Mouse (Mus musculus) left cerebral cortex, postnatal 14 days (tissue): ENCODE measurements around the gene Ifrd2. TPM values are rescaled to one million over a fixed set of nuclear protein-coding genes. Genes with fewer than 3 reads are reported as not detected.

Experiments used
- DNase-seq, 2 experiments: peaks; one replicate each; pipeline ENCODE4 v3.0.0; 2021 to 2022; ENCODE audit warnings: low spot score in 2 of 2, mixed read lengths in 1 of 2
- intact Hi-C: fragments of 180-260 bp; cut with DNase I; formaldehyde crosslinking; loops from one replicate; pipeline ENCODE4 v1.15.1; 2025
- total RNA-seq, 2 experiments: library from RNA; stranded (reverse); gene quantifications; 2 replicates each; pipeline ENCODE4 v1.2.3; 2021

The Ifrd2 gene
- total RNA-seq, 2 experiments from 2014 or later = 8.9 to 9.7 TPM

DNA sequence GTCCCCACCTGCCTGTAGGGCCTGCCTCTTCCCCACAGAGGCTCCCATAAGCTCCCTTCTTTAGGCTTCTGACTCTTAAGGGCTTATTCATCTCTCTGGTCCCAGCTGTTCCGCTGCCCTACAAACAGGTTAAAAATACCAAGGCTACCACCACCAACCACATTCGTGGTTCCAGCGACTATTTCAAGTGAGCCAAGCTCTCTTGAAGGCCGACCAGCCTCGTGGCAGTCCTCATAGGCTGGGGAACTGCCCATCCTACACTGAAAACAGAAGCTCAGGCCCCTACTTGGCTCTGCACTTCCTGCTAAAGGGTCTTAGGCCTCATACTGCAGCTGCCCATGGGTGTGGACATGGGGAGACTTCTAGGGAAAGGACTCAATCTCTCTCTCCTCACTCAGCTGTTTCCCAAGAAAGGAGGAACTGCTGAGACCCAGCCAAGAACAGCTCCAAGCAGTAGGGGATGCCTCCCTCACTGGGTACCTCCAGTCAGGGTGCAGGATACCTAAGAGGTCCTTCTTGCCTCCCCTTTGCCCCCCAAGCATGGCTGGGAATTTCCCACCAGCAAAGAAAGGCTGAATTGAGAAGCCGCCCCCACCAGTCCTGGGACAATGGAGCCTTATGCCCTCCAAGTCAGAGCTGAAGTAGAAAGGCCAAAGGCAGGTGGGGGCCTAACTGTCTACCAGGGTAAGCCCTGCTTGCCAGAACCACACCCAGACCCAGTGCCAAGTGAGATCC, 24.2 kb downstream of the Ifrd2 start:
- intact Hi-C loops = no loop called here
- DNase-seq = peak; percentile 41 to 65

DNA sequence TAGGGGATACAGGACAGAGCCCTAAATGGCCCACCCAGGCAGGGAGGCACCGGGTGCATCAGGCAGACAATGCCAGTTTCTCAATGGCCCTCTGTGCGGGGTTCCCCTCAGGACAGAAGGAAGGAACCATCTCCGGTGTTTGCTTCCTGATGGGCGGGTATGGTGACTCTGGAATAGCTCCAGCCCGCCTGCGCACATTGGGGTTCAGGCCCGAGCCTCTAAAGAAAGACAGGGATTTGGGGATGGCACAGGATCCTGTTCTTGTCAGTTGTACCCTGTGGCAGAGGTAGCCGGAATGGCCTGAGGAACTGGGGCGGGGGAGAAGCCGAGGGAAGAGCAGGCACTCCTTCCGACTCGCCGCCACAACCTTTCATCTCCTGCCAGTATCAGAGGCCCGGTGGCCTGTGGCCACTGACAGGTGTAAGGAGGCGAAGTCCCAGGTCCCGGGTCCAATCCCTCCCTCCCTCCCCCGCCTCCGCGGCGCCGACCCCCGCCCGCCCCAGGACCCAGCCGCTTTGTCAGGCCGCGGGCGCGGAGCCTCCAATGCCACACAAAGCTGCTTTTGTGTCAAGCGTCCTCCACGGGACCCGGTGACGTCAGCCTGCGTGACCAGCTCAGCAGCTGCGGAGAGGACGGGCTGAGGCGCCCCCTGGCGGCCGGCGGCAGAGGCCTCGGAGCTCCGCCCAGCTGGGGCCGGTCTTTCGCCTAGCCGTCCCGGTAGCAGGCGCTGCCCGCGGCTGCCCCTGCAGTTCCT, 24.9 kb downstream of the Ifrd2 start:
- intact Hi-C loops = no loop called here
- peak; percentile 98 to 99 for DNase-seq

DNA sequence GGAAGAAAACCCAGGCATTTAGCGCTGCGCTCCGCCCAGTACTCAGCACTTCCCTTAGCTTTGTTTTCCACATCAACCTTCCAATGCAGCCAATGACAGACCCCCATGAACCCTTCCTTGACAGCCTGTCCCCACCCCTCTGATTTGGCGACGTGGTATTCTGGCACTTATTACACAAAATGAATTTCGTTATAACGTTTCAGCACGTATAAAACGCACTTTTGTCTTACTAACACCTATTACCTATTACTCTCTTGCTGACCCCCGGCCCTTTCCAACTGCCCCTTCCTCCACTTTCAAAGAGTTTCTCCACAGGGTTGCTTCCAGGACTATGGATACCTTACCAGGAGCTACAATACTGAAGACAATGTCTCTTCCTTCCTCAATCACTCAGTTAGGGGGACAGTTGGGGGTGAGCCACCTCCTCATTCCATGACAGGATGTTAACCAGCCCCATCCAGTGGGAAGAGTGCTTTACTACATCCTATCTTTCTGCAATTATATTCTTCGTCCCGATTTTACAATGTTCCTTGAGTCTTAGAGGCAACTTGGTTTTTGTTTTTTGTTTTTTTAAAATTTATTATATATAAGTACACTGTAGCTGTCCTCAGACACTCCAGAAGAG, 25.6 kb downstream of the Ifrd2 start:
- DNase-seq = no peak
- intact Hi-C loops = no loop called here

DNA sequence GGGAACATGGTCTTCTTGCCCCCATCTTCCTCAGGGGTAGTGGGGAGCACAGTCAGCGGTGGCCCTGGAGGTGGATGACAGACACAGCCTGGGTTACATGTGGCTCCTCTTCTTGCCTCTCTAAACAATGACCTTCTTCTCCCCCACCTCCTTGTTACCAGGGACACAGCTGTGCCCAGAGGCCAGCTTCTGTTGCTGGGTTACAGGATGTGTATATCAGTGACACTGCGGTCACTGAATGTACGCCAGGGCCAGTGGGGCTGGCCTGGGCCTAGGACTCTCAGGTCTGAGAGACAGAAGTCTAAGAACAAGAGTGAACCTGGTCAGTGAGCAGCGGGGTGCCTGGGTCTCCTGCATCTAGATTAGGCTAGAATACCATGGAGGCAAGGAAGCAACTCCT, 27.6 kb downstream of the Ifrd2 start:
- DNase-seq = no peak
- intact Hi-C loops = no loop called here

DNA sequence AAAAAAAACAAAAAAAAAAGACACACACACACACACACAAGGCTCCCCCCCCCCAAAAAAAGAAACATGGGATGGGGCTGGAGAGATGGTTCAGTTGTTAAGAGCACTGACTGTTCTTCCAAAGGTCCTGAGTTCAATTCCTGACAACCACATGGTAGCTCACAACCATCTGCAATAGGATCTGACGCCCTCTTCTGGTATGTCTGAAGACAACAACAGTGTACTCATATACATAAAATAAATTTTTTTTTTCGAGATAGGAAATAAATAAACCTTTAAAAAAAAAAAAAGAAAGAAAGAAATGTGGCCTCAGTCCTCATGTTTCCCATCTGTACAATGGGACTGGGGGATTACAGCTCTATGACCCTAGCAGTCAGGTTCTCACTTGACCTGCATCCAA, 30.0 kb downstream of the Ifrd2 start:
- no peak for DNase-seq
- intact Hi-C loops = no loop called here

DNA sequence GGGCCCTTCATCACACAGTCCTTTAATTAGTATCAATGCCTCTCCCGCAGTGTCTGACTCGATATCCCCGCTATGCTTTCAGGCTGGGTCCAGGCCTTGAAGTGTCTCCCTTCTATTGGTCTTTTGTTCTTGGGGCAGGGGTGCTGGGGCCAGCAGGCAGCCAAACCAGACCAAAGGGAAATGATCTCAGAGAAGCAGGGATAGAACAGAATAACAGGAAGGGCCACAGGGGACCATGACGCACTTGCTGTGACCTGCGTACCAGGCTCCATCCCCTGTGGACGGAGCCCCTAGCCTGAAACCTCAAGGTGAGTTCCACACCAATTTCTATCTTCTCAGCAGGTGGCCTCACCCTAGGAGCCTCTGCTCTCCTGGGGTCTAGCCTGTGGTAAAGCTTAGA, 30.7 kb downstream of the Ifrd2 start:
- intact Hi-C loops = no loop called here
- DNase-seq = no peak

DNA sequence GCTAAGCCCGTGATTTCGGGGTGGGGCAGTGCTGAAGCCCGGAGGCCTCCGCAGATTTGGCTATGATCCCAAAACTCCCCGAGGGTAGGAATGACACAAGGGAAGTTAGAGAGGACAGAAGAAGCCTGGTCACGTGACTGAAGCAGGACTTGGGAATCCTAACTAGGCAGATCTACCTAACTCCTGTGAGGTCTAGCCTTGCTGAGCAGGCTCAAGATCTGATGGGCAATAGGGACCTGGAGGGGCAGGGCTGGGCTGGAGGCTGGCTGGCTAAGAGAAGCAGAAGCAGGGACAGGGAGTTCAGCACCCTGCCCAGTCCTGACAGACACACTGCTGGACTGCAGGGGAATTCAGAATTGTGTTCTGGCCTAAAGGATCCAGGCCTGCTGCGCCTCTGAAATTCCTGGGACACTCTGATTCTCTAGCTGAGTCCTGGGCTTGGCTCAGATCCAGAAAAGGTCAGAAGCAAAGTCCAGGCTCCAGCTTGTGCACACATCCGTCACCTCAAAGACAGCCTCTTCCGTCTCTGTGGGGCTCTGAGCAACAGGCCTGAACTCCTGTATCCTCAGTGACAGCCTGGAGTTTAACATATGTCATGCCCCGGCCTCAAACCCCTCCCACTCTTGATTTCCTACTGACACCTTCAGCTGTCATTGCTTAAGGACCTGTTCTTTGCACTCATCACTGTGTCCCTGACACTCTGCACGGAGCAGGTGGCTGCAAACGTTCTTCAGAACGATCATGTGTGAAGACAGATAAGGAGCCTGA, 31.5 kb downstream of the Ifrd2 start:
- DNase-seq = no peak
- intact Hi-C loops = no loop called here

DNA sequence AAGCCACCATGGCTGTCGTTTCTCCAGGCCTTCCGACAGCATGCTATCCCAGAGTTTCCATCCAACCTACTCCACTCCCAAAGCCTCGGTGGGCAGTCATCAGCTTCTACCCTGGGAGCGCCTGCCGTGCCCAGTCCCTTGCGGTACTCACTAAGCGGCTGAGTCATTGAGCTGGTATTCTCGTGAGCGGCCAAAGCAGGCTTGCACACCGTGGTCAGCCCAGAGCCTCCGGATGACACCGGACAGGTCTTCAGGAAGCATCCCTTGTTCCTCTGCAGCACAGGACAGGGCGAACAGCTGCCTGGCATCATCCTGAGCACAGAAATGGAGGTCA, 32.1 kb downstream of the Ifrd2 start:
- no peak for DNase-seq
- intact Hi-C loops = no loop called here

DNA sequence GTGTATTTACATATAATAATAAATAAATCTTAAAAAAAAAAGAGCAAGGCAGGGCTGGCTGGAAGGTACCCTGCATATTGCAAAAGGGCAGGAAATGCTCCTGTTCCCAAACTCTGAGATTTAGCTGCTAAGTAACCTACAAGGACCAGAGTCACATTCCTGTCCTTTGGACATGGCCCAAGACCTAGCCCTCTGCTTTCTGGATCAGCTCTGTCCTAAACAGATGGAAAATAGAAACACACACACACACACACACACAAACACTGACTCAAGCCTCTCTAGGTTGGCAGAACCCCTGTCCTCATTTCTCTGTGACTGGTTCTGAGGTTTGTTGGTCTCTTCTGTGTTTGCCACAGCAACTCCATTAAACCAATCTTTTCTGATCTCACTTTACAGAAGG, 33.5 kb downstream of the Ifrd2 start:
- intact Hi-C loops = no loop called here
- DNase-seq = no peak

DNA sequence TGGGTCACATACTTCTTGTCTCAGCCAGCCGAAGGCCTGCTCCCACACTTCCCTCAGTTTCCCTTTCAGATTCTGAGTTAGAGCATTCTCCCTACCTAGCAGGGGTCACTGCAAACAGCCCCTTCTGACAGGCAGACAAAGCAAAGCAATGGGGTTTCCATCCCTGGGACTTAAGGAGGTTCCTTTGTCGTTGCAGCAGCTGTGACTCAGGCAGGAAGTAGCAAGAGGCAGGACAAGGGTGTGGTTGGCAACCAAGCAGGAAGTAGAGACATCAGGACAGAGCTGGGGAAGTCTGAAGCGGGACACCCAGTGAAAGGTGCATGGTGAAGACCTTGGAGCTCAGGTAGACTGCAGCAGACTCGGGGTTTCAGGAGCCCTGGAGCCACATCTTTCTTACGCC, 37.1 kb downstream of the Ifrd2 start:
- no peak for DNase-seq
- intact Hi-C loops = no loop called here

DNA sequence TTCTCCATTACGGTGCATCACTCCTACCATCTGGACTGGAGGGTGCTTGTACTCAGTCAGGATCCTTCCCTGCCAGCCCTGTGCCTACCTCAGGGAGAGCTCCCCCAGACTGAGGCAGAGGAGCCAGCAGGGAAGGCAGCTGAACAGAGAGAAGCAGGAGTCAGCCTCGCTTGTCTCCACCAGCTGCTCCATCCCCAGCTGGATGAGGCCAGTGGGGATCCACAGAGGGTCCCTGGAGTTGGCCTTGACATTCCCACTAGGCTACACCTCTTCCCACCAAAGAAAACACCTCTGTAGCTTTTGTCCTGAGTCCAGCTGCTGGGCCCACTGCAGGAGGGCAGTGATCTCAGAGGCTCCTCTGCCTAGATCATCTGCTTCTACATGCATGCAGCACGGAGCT, 37.5 kb downstream of the Ifrd2 start:
- intact Hi-C loops = no loop called here

DNA sequence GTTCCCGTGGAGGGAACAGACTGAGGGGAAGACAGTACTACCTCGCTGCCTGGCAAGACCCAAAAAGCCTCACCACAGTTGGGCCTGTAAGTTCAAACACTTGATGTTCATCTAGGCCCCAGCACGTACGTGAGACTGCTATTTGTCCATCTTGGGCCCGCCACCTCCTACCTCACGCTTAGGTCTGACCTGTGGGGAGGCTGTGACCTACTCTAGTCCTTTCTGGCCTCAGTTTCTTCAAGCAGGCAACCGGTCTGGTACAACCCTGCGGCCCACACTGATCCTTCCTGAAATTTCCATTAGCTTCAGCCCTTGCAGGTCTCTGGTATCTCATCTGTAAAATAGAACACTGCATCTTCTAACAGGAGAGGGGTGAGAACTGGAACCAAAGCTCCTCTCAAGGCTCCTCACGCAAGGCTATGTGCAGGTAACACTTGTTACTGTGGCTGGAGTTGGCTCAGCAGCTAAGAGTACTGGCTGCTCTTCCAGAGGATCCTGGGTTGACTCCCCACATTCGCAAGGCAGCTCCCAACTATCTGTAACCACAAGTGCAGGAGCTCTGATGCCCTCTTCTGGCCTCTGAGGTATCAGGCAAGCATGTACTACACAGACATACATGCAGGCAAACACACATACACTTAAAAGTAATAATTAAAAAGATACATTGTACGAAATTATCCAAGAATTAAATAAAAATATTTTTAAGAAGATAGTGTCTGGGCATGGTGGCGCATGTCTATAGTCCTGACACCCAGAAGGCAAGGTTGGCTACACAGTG, 38.1 kb downstream of the Ifrd2 start:
- DNase-seq = no peak
- intact Hi-C loops = loop anchor here (2.0 kb wide), 1 partner anchor 19 kb away; no protein-coding TSS in a partner anchor

More for the DNA sequence above, 37.5 kb downstream of the Ifrd2 start:
- DNase-seq = no peak

DNA sequence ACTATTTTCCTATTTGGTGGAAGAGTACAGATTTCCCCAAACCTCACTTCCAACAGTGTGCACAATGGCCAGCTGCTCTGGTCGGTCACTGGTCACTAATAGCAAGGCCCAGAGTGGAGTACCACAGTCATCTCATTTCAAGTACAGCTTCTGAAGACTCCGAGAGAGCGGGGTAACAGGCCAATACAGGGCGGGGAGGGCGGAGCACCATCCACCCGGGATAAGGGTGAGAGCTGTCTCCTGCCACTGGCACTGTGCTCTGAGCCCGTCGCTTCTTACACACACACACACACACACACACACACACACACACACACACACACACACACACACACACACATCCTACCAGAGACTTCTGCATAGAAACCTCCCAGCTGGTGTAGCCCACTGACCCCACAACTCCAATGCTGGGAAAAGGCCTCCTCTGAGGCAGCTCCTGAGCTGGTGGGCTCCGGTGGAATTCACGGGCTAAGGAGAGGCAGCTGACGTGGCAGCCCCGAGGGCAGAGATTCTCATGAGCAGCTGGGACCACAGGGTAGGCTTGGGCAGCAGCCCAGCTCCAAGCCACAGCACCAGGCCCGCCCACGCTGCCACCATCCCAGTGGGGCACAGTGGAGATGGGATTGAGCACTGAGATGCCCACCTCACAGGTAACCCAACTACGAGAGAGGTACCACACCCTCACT, 38.9 kb downstream of the Ifrd2 start:
- intact Hi-C loops = loop anchor here (2.0 kb wide), 1 partner anchor 18 kb away; no protein-coding TSS in a partner anchor
- DNase-seq = no peak

DNA sequence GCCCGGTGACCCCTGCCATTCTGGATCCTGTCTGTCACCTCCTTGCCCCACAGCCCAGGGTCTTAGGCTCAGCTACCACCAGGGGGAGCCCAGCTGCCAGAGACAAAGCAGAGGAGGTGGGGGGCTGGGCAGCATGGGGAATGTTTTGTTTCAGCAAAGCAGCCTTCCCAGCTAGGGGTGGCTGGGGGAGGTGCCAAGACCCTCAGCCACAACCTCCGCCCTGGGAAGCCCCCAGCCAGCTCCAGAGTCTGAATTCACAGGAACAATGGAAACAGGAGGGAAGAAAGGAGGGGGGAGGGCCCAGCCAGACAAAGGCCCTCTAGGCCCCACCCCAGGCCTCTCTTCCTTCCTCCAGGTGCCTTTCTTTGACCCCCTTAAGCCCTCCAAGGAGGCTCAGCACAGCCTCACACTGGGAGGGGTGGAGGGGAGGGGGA, 39.4 kb downstream of the Ifrd2 start:
- intact Hi-C loops = loop anchor here (2.0 kb wide), 1 partner anchor 18 kb away; no protein-coding TSS in a partner anchor
- DNase-seq = peak; percentile 81 to 88

DNA sequence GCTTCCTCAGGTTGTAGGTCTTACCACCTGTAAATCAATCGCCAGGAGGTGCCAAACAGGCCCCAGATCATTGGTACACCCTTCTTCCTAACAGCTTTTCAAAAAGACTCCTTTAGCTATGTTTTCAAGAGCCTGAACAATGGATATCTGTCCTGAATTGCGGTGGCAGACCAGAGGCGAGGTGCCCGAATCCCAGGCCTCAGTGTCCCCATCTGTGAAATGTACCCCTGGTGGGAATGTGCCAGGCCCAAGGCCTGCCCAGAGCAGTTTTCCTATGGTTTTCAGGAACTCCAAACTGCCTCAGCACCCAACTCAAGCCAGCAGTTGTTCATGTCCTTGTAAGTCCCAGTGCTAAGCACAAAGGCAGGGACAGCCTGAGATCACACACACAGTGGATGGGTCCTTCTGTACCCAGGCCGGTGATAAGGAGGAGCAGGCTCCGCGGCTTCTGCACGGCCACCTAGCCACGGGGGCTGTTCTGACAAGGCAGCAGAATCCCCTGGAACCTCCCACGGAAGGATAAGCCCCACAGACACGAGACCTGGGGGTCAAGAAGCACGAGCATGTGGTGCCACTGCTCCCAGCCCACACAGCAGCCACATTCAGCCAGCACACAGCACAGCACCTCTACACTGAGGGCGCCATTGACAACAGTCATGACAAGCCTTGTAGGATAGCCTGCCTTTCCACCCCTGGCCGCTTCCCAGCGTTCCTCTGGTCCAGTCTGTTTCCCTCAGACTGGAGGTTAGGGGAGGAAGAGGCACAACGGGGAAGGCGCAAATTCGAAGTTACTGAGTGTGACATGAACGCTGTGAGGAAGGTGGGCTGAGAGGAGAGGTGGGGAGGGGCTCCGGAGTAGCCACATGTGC, 40.2 kb downstream of the Ifrd2 start:
- intact Hi-C loops = loop anchor here (2.0 kb wide), 1 partner anchor 17 kb away; no protein-coding TSS in a partner anchor
- no peak for DNase-seq

DNA sequence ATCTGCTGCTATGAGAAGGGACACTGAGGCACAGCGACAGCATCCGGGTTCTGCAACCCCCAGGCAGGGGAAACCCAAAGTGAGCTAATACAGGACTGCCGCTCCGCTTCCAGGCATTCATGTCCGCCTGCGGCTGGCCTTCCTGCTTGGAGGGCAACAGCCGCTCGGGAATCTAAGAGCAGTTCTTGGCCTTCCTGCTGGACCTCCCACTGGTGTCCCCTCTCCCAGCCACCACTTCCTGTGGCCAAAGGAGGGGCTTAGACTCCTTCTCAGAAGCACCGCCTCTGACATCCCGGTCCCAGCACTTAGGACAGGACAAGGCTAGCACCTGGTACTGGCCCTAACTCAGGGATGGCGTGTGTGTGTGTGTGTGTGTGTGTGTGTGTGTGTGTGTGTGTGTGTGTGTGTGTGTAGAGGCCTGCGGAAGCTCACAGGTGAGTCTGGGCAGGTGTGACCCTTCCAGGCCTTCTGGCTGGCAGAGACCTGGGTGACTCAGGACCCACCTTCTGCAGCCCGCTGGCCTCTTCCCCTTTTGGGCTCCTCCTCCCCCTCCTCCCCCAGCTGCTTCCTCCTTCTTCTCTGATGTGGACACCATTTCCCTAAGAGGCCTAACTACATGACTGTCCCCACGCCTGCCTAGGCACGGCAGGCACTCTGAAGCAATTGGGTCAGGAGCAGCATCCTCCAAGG, 41.4 kb downstream of the Ifrd2 start:
- intact Hi-C loops = no loop called here
- DNase-seq = no peak

DNA sequence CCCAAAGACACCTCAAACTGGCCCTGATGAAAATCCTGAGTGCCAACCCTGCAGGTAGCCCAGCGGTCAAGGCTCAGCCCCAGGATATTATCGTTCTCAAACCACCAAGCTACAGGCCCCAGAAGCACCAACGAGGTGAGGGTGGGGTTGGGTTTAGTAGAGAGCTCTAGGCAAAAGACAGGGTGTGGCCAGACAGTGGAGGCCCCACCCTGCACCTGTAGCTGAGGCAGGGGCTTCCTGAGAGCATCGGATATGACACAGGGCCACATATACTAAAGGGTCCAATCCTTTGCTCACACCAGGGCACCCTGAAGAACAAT, 41.9 kb downstream of the Ifrd2 start:
- no peak for DNase-seq
- intact Hi-C loops = no loop called here
